Mouse (Mus musculus): Measurements from ENCODE around the gene Ensa.

Ensa gene

DNA sequence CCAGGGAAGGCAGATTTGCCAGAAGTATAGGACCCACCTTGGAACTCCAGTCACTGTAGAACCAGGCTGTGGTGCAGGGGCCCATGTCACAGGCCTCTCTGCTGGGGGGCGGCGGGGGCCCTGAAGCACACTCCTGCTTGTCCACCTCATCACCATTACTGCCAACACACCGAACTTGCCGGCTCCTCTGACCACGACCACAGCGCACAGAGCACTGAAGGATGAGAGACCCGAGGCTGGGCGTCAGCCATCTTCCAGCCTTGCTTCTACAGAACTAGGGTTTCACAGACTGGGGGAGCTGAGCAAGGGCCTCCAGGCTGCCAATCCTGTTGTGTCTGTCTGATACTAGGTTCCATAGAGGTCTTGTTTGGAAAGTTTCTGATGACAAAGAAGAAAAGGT, 54.8 kb downstream of the Ensa start:
- DNase-seq (ENCODE audit: low read depth, low spot score): no peak

DNA sequence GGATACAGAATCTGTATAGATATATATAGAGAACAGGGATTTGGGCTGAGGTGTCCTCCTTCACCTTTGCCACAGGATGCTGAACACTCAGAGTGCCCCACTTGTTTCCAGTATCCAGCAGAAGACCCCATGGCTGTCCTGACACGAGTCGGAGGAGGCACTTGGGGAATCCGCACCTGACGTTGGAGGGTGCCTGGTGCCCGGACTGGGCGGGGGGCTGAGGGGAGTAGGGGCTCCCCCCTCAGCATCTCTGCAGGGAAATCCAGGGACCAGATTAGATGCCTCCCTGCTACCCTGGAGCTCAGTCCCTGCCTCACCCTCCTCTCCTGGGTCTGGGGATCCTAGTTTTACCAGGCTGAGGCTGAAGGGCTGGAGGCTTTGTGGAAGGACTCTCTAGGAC, 55.9 kb downstream of the Ensa start:
- DNase-seq (ENCODE audit: low read depth, low spot score): no peak

DNA sequence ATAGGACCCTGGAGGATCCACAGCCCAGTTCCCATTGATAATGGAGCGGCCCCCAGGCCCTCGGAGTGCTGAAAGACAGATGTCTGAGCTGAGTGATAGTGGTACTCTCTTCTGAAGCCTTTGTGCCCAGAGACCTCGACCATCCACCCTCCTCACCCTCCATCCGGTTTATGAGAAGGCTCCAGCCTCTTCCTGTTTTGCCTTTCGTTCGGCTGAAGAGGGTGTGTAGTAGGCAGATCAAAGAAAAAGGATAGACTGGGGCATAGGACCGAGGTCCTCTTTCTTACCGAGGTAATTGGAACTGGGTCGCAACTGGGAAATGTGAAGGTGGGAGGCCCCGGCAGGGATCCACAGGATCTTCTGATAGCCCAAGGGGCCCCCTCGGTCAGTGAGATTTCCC, 56.6 kb downstream of the Ensa start:
- DNase-seq (ENCODE audit: low read depth, low spot score): peak; percentile 31
